Mouse (Mus musculus): ENCODE results near the gene Sept10.

Sept10 gene

GRCm38 (mm10) chr10:59221473-59222270, at the start of gene Sept10, which contains the start of gene Sowahc:
TSS of gene Sept10 (minus strand) at chr10:59221847.
TSS of gene Sowahc (plus strand) at chr10:59221953.
- peak; percentile 97 for DNase-seq (ENCODE audit: low read depth, low spot score)

- DNase-seq (ENCODE audit: low read depth, low spot score) = no peak
These were observed 47.1 kb upstream of the Sept10 start for GRCm38 (mm10) chr10:59268754-59269153.

- no peak for DNase-seq (ENCODE audit: low read depth, low spot score)
These were observed 46.5 kb upstream of the Sept10 start for GRCm38 (mm10) chr10:59268109-59268508.

GRCm38 (mm10) chr10:59267275-59267674, 45.6 kb upstream of the Sept10 start:
- DNase-seq (ENCODE audit: low read depth, low spot score) = no peak

GRCm38 (mm10) chr10:59266097-59266496, 44.5 kb upstream of the Sept10 start:
- DNase-seq (ENCODE audit: low read depth, low spot score) = no peak

- DNase-seq (ENCODE audit: low read depth, low spot score) = no peak
These were observed 44.0 kb upstream of the Sept10 start for GRCm38 (mm10) chr10:59265674-59266073.

- no peak for DNase-seq (ENCODE audit: low read depth, low spot score)
These were observed 43.4 kb upstream of the Sept10 start for GRCm38 (mm10) chr10:59265067-59265466.

GRCm38 (mm10) chr10:59262979-59263378, 41.3 kb upstream of the Sept10 start:
- no peak for DNase-seq (ENCODE audit: low read depth, low spot score)

- no peak for DNase-seq (ENCODE audit: low read depth, low spot score)
These were observed 40.4 kb upstream of the Sept10 start for GRCm38 (mm10) chr10:59262021-59262420.

- DNase-seq (ENCODE audit: low read depth, low spot score) = no peak
These were observed 40.0 kb upstream of the Sept10 start for GRCm38 (mm10) chr10:59261603-59262002.

- DNase-seq (ENCODE audit: low read depth, low spot score) = no peak
These were observed 37.9 kb upstream of the Sept10 start for GRCm38 (mm10) chr10:59259572-59259971.

GRCm38 (mm10) chr10:59256533-59256932, 34.9 kb upstream of the Sept10 start:
- DNase-seq (ENCODE audit: low read depth, low spot score) = no peak

GRCm38 (mm10) chr10:59253541-59254079, 32.0 kb upstream of the Sept10 start:
- DNase-seq (ENCODE audit: low read depth, low spot score) = no peak

- DNase-seq (ENCODE audit: low read depth, low spot score) = no peak
These were observed 30.7 kb upstream of the Sept10 start for GRCm38 (mm10) chr10:59252396-59252795.

GRCm38 (mm10) chr10:59251980-59252379, 30.3 kb upstream of the Sept10 start:
- no peak for DNase-seq (ENCODE audit: low read depth, low spot score)

GRCm38 (mm10) chr10:59250679-59251078, 29.0 kb upstream of the Sept10 start:
- no peak for DNase-seq (ENCODE audit: low read depth, low spot score)

GRCm38 (mm10) chr10:59249531-59249930, 27.9 kb upstream of the Sept10 start:
- DNase-seq (ENCODE audit: low read depth, low spot score) = no peak

GRCm38 (mm10) chr10:59241141-59241541, 19.5 kb upstream of the Sept10 start:
- DNase-seq (ENCODE audit: low read depth, low spot score) = no peak

GRCm38 (mm10) chr10:59237757-59238156, 16.1 kb upstream of the Sept10 start:
- DNase-seq (ENCODE audit: low read depth, low spot score) = no peak

- DNase-seq (ENCODE audit: low read depth, low spot score) = no peak
These were observed 14.8 kb upstream of the Sept10 start for GRCm38 (mm10) chr10:59236486-59236885.

- DNase-seq (ENCODE audit: low read depth, low spot score) = no peak
These were observed 14.2 kb upstream of the Sept10 start for GRCm38 (mm10) chr10:59235847-59236246.

GRCm38 (mm10) chr10:59235227-59235626, 13.6 kb upstream of the Sept10 start:
- no peak for DNase-seq (ENCODE audit: low read depth, low spot score)

- DNase-seq (ENCODE audit: low read depth, low spot score) = no peak
These were observed 7.7 kb upstream of the Sept10 start for GRCm38 (mm10) chr10:59229205-59229820.
